Mouse (Mus musculus) cerebellum, postnatal 36 days (tissue): ENCODE results near the gene Arhgef3.

Source experiments
- DNase-seq, 2 experiments: peaks; one replicate each; pipeline ENCODE4 v3.0.0; 2021 to 2022; ENCODE audit warnings: mixed read lengths in 2 of 2

Gene Arhgef3

DNA sequence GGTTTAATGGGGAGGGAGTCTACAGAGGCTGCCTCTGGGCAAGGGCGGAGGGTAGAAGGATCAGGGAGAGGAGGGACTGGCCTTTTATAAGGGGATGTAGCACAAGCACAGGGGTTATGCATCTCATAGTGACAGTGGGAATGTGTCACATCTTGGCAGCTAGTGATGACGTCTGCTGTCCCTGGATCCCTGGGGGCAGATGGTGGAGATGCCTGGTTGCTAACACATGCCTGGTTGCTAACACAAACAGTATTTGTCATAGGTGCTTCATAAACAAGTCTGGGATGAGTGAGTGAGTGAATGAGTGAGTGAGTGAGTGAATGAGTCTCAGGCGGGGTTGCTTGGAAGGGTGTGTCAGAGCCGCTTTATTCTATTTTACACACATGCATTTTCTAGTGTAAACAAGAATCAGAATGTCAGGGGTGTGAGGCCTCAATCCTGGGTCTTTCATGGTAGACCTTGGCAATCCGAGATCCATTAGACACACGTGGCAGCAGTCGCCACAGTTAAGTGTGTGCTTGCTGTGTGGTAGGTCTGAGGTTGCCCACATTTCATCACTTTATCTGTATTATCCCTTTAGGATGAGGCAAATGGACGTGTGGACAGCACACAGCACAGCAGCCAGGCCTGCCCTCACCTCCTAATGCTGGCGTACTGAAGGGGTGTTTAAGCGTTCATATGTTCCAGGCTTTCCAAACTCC is 156.8 kb downstream of the Arhgef3 start:
- peak in 1 of 2 experiments; percentile 29 for DNase-seq

GRCm38 (mm10) chr14:27272072-27272834 is 157.6 kb downstream of the Arhgef3 start:
- peak in 1 of 2 experiments; percentile 15 for DNase-seq

DNA sequence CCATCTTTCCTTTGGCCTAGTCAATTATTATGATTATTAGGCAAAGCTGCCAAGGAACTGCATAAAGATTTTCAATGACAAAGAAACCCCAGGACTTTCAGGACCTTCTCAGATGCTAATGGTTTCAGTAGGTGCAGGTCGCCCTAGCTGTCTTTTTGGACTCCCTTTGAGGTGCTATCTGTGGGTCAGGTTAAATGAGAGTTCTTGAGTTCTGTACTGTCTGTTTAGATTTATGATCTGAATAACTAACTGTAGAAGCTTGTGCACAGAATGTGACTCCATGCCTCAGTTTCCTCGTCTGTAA is 158.1 kb downstream of the Arhgef3 start:
- no peak for DNase-seq

DNA sequence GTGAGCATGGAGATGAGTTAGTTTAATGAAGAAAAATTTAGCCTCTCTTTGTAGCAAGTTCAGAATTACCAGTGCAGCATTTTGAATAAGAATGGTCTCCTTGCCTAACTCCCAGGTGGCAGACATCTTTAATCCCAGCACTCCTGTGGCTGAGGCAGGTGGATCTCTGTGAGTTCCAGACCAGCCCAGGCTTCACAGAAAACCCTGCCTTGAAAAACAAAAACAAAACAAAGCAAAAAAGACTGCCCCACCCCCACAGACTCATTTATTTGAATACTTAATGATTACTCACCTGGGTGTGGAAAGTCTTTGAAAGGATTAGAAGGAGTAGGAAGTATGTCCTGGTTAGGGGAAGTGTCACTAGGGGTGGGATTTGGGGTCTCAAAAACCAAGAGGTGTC is 158.5 kb downstream of the Arhgef3 start:
- DNase-seq: no peak

- DNase-seq: no peak
These were observed 162.6 kb downstream of the Arhgef3 start for GRCm38 (mm10) chr14:27277259-27277658.

DNA sequence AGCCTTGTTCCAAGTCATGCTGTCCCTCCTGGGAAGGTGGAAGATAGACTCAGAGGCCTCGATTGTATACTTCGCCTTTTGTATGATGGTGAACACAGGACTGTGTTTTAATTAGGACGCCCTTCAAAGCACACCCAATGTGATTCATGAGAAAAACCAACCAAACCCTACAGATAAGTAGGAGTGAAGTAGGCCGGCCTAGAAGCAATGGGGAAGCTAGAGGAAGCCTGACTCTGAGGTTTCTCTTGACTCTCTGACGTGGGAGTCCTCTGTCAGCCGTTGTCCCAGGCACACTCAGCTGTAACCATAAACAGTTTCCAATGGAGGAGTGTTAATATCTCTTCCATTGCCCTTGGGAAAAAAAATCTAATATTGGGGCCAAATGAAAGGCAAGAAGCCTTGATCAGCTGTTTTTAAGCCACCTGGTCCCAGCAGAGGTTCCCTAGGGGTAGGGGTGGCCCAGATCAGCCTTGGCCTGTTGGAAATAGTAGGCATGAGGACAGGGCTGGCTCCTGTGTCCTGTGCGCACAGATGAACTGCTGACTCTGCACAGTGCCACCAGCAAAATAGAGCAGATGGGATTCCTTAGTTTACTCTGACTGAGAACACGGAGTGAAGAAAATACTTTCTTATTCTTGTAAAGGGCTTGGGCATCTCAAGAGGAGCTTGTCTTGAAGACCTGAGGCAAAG is 165.6 kb downstream of the Arhgef3 start:
- DNase-seq: peak; percentile 23 to 47

GRCm38 (mm10) chr14:27283956-27284355 is 169.3 kb downstream of the Arhgef3 start:
- DNase-seq: no peak

- DNase-seq: no peak
These were observed 171.5 kb downstream of the Arhgef3 start for GRCm38 (mm10) chr14:27286202-27286601.

- no peak for DNase-seq
These were observed 174.4 kb downstream of the Arhgef3 start for GRCm38 (mm10) chr14:27289053-27289452.

- DNase-seq: no peak
These were observed 177.4 kb downstream of the Arhgef3 start for GRCm38 (mm10) chr14:27292101-27292500.

DNA sequence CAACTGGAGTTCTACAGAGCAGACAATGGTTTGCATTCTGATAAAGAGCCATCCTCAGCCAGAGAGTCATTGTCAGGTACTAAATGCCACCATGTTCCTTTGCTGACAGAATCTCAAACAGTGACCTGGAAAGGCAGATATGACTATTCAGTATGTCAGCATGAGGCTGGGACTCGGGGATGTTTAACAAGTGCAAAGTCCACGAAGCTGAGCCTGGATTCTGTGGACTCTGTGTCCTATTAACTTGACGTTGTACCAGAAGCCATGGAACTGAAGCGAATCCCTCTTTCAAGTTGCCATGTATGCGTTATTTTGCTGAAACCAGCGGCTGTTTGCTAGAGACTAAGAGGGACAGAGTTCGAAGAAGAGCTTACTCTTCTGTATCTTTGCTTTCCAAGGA is 181.1 kb downstream of the Arhgef3 start:
- DNase-seq: no peak

GRCm38 (mm10) chr14:27296987-27297386 is 182.3 kb downstream of the Arhgef3 start:
- DNase-seq: no peak

DNA sequence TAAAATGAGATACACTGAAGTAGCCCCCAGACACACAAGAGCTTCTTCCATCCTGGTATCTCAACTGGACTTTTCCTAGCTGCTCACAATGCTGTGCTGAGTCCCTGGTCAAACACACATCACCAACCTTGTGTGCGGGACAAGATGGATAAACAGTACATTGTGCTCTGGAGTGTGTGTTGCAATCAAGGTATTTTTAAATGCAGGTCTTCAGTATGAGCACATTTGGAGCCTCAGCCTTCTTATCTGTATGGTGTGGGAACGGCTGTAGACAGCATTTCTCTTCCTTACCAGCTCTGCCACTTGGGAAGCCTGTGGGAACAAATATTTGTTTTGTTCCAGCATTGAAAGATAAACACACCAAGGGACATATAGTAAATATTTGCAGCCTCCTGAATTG is 184.2 kb downstream of the Arhgef3 start:
- DNase-seq: no peak

GRCm38 (mm10) chr14:27299705-27300104 is 185.0 kb downstream of the Arhgef3 start:
- no peak for DNase-seq

GRCm38 (mm10) chr14:27301768-27302499 is 187.2 kb downstream of the Arhgef3 start:
- no peak for DNase-seq

DNA sequence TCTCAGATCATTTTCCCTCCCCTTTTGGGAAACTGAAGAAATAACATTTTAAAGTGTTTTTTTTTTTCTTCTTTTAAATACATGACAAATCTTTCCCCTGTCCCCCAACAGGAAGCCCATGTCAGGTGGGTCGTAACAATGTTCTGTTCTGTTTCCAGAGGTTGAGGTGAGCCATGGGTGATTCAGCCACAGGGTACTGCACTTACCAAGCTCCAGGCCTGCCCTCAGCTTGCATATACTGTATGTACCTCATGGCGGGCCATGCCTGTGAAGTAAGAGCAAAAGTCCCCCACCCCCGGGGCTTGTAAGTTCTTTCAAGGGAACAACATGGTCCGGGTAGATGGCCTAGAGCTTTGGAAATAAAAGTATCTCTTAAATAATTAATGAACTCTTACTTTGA is 188.6 kb downstream of the Arhgef3 start:
- DNase-seq: no peak

GRCm38 (mm10) chr14:27304408-27304807 is 189.7 kb downstream of the Arhgef3 start:
- DNase-seq: no peak

DNA sequence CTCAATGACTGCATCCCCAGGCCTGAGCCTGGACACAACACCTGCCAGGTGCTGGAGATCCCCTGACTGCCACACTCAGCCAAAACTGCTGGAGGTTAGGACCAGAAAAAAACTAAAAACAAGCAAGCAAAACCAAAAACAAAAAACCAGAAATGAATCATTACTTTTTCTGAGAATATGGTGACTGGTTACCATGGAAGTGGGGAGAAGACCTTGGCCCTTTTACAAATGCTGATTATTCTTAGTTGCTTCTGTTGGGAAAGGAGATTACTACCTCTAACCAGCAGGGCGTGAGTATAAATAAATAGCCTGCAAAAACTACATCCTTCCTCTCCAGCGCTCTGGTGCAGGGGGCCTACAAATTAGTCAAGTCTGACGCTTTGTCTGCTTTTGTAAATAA is 194.1 kb downstream of the Arhgef3 start:
- no peak for DNase-seq

DNA sequence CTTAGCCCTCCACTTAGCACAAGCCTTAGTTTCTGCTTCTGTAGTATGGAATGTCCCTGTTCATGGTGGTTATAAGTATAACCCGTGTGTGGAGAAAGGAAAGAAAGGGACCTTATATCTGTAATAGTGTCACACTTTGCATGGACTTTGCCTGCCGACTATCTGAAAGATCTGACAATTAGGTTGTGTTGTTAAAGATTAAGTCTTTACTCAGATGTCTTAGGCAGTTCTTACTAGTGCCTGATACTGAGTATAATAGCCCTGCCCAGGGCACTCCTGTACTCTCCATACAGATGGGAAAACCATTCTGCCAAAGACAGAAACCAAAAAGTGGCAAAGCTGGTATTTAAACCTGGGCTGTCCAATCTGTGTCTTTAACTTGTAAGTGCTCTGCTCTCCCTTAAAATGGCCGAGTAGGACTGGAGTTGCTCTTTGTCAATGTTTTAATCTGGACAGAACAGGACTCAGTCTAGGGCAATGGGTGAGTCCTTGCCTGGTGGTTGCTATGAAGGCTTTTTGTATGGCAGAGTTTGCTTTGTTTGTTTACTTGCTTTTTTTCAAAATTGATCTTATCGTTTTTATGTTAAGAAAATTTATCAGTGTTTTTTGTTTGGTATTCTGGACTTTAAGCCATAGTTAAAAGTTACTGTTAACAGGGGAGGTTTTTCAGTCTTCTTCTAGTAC is 196.0 kb downstream of the Arhgef3 start:
- no peak for DNase-seq

DNA sequence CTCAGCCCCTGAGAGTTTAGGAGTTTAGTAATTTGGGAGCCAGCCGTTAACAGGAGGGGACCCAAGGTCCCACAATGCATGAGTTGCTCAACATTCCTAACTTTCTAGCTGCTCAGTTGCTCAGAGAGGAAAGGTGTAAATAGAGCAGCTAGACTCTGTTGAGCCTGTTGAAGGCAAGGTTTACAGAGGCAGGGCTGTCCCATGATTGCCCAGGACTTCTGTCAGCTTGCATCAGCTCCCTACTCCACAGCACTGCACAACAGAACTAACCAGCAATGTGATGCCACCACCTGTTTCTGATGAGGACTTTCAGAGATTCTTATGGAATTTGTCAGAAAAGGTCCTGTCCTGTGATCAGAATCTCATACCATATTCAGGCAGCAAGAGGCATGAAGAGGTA is 197.7 kb downstream of the Arhgef3 start:
- no peak for DNase-seq

DNA sequence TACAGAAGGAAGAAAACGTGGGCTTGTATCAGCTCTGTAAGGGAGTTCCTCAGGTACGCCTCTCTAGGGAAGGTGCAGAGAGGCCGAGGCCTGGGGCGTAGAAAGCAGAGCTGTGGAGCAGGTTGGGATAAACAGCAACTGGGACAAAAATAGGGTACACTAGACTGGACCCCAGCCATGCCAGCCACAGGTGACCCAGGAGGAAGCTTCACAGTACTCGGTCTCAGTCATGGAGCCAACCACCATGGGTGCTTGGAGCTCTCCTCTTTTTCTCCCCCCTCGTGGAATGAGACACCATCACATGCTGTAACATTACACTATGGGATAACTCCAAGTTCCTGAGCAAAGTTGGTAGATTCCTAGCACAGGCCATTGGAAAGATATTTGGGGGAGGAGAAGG is 201.0 kb downstream of the Arhgef3 start:
- no peak for DNase-seq

DNA sequence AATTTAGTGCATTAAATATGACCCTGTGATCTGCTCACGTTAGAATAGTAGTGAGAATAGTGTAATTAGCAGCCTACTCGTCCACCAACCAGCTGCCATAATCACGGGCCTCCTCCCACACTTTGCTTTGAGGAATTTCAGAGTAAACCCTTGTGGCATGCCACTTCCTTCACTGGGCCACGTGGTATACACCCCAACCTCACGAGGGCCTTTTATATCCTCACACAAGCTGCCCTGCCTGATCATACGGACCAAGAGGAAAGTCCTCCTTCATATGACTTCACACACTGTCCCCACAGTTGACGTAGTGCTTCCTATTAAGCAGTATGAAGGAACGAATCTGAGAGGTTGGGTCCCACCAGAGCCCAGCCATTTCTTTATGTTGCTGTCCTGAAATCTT is 202.4 kb downstream of the Arhgef3 start:
- no peak for DNase-seq

DNA sequence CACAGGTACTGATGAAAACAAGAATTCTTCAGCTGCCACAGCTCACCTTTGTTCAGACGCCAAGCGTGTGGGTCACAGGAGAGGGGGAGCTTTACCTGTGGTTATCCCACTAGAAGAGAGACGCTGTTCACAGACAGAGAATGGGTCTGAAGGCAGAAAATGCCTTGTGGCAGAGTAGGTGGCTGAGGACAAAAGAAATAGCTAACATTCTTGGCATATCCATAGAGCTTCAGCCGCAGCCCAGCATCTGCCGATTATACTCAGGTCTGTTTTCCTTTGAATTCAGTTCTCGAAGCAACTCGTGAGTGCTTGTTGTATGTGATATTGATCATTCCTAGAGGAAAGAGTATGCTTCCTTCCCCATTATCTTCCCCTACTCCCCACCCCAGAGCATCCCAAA is 204.7 kb downstream of the Arhgef3 start:
- no peak for DNase-seq
